Mouse (Mus musculus) kidney, adult 2 months (tissue): ENCODE data around the gene Mafg.

ENCODE experiments used
- CTCF ChIP-seq: fragments of 200-500 bp; conservative IDR thresholded peaks from 2 replicates; pipeline ENCODE4 v1.5.1; 2011; ENCODE audit warnings: low read depth, mild to moderate bottlenecking, control low read depth, low read length, moderate library complexity, mixed read lengths; ENCODE audit not compliant: insufficient read depth, insufficient read length
- POLR2A ChIP-seq: fragments of 200-500 bp; IDR thresholded peaks from one replicate; pipeline ENCODE4 v1.6.1; 2011; ENCODE audit warnings: low read depth, low read length, control low read depth

DNA sequence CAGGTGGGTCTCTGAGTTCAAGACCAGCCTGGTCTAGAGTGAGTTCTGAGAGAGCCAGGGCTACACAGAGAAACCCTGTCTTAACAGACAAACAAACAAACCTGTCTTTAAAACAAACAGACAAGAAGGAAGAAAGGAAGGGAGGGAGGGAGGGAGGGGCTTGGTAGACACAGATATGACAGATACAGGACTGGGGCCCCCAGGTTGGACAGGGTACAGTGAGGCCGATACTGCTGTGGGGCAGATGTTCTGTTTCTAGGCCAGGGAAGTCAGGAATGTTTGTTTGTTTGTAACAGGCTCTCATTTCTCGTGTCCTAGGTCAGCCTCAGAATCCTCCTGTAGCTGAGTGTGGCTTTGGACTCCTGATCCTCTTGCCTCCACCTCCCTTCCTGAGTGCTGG is 29.9 kb downstream of the Mafg start:
- TF ChIP-seq POLR2A = no peak
- TF ChIP-seq CTCF = no peak
